Mouse (Mus musculus) embryo, embryonic 11.5 days (tissue): ENCODE measurements around the gene Nhsl1.
A peak's percentile ranks its signal among the peaks of the same experiment; 100 is the strongest.

Experiments
- DNase-seq: peaks from one replicate; pipeline ENCODE4 v3.0.0-alpha.2; 2012; ENCODE audit warnings: low read depth, low spot score

The Nhsl1 gene

DNA sequence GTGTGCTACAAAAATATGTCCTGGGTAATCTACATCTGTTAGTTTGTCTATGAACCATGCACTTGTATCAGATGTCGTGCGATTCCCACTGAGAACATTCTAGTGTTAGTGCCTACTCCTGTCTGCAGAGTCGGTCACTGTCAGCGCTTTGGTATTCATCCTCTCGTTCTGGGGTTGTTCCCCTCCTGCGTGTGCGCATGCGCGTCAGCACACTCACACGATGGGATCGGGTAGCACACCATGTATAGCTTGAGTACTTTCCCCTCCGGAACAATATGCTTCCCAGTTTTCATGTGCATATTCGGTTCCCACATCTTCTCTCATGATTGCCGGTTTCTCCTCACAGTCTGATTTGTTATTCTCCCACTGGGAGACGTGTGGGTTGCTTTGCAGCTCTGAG is 28.4 kb downstream of the Nhsl1 start:
- DNase-seq, result no peak

DNA sequence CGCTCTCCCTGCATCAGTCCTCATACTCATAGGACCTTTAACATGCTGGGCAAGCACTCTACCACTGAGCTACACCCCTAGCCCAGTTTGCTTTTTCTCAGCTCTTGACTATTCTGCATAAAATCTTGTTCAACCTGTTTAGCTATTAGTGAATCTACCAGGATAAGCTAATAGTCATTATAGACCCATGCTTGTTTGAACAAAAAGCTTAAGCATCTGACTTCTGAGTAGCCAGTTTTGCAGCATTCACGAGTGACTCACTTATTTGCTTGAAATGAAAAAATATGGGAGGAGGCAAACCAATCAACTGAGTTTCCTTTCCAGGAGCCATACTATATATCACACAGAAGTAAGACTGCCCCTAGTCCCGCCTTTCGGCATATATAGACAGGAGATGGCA is 32.0 kb downstream of the Nhsl1 start:
- DNase-seq, result no peak

DNA sequence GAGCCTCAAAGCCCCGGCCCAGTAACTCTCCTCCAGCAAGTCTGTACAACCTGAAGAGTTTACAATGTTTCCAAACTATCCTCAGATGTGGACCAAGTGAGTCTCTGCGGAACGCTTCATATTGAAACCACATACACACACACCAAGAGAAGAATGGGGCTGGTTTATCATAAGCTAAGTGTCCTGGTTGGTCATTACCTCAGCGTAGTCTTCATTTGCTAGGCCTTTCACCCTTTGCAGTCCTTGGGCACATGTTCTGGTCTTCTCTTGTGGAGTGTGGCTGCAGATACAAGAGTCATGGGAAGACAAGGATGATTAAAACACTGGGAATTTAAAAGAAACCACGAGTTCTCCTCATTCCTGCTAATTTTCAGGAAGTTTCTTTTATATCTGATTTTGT is 34.2 kb downstream of the Nhsl1 start:
- DNase-seq, result no peak

DNA sequence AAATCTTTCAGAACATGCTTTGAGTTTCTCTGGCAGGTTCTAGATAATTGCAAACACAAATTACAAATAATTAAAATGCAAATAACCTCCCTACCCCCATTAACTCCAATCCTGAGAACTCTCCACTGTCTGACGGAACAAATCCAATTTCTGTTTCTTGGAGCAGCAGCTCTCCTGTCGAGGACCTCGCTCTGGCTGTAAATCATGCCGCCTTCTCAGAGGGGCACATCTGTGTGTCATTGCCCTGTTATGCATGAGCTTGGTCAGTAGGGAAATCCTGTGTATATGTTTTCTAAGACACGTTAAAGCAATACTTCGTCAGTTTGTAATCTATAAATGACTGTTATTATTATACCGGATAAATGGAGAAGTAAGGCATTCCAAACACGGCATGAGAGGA is 35.3 kb downstream of the Nhsl1 start:
- no peak for DNase-seq

DNA sequence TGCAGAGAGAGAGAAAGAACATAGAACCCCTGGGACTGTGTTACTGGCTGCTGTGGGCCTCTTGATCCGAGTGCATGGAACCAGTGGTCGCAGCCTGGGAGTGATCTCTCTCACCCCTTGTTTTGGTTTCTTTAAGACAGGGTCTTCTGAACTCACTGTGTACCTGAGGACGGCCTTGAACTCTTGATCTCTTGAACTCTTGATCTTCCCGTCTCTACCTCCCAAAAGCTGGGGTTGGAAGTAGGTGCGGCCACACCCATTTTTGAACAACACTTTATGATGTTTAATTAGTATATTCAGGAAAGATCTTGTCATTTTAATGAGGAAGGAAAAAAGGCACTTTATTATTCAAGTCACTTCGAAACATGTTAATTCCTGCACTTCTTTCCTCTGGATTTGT is 37.7 kb downstream of the Nhsl1 start:
- no peak for DNase-seq

DNA sequence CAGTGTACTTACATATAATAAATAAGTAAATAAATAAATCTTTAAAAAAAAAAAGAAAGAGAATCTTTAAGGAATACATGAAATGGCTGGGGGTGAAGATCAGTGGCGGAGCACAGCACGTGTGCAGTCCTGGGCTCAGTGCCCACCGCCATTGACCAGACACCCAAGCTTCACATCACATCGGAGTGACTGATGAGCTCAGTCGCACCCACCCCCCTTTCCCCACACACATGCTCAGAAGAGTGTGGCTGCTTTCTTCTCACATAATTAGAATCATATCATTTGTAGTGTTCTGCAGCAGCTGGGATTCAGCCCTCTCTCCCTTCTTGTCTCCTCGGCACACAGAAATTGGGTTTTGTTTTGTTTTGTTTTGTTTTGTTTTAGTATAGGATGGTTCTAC is 38.4 kb downstream of the Nhsl1 start:
- no peak for DNase-seq

DNA sequence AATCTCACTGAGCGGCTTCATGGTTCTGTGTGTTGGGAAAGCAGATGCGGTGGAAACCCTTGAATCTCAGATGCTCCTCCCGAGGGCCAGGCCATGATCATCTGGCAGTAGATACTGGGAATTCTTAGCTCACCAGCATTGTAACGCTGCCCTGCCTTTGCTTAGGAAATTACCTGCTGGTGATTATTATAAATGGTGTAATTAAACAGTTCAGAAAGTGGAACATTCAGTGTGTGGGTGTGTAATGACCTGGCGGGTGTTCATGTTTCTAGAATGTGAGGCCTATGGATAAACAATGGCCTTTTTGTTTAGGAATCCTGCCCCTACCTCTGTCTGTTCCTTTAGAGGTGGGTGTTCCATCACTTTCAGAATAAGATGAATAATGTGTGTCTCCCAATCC is 39.7 kb downstream of the Nhsl1 start:
- no peak for DNase-seq

DNA sequence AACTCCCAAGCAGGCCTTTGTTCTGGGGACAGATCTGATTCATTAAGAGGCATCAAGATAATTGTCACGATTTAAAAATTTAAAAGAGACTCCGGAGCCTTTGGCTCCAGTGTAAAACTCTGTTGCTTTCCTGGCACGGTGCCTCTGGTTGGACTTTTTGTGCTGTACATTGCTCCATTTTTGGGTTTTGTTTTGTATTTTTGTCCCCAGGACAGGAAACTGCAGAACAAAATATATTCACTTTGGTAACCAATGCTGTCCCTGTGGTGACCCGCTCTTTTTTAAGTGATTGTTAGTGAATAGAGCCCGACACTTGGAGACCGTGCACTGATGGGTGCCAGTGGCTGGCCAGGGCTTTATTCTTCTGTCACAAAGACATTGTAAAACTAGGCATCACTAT is 41.4 kb downstream of the Nhsl1 start:
- no peak for DNase-seq

DNA sequence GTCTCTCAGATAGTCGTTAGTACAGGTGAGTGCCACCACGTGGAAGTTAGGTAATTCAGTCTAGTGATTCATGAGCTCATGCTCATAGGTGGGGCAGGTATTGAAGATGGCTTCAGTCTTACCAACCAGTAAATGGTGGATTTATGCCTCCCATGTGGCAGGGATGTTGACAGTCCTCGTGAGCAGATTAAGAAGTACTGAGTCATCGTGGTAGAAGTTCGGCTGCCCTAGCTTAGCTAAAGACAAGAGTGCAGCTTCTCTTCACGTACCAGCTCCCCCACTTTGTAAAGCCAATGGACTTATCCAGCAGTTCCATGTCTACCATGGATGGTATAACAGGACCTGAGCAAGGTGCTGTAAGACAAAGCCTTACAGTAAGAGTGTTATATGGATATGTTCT is 46.6 kb downstream of the Nhsl1 start:
- no peak for DNase-seq

DNA sequence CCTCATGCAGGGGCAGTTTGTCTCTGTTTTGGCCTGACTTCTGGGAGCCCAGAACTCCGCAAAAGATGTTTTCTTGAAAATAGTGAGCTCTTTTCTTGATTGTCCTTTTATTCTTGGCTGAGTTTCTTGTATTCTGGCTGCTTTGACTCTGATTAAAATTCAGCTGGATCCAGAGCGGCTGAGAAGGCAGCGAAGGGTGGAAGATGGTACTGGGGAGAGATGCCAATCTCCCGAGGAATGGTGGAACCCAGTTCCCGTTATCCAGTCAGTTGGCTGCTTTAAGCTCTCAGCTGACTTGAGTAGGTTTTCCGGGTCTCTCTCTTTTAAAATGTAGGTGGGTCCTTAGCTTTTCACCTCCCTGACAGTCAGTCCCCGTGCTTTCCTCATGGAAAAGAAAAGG is 47.9 kb downstream of the Nhsl1 start:
- no peak for DNase-seq

DNA sequence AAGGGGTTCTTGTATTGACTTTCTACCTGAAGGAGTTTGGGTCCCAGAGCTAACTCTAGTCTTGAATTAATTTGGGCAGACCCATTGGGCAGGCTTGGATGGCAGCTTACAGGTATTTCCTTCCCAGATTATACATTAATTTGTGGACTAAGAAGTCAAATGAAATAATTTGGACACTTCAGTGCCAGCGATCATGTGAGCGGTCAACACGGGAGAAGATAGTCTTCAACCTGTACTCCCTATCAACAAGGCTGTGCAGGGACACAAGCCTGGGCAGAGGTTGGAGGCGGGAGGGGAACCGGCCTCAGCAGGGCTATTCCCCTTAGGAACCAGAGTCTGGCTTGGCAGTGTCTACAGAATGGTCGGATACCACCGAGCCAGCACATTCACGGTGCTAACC is 49.3 kb downstream of the Nhsl1 start:
- no peak for DNase-seq

DNA sequence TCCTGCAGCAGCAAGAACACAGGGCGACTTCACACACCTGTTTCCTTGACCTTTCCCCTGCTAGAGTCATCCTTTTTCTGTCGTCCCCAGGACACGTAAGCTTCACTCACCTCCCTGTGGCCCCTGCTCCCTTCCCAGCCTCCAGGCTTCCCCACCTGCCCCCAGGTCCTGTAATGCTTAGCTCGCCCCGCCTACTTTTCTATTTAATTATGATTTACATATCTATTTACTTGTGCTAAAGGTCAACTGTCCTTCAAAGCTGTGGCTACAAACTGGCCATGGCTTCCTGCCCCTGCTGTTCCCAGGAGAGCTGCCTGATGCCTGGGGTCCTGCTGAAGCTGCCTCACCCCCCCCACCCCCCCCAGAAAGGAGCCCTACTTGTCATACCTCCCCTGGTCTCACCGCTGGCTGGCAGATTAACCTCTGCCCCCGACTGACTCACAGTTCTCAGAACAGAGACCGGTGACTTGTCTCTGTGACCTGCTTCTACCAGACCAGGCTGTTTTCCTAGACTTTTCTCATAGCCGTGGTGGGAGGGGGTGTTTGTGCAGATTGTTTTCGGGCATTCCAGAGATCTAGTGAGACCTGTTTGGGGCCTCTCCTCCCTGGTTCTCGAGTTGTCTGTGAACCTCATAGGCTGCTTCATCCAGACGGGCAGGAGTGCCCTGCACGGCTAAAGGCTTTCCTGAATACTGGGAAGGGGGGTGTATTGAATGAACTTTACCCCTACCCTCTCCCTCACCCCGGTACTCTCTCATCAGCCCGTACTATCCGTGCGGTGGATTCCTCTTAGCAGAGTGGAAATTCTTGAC is 51.9 kb downstream of the Nhsl1 start:
- no peak for DNase-seq

DNA sequence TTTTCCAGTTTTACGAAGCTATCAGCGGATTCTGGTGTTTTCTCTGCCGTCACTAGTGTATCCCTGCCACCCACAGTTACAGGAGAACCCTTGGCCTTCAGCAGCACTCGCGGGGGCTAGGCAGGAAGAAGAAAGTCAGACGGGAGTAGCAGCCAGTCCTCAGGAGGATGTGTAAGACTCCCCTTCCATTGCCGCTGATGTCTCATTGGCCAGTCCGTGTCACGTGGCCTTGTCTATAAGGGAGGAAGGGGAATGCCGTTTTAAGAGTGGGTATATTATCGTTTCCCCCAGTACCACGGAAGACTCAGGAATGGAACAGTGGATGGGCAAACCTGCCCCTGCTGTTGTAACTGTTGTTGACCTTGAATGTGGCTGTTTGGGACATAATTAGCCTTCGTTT is 53.1 kb downstream of the Nhsl1 start:
- DNase-seq, result no peak

DNA sequence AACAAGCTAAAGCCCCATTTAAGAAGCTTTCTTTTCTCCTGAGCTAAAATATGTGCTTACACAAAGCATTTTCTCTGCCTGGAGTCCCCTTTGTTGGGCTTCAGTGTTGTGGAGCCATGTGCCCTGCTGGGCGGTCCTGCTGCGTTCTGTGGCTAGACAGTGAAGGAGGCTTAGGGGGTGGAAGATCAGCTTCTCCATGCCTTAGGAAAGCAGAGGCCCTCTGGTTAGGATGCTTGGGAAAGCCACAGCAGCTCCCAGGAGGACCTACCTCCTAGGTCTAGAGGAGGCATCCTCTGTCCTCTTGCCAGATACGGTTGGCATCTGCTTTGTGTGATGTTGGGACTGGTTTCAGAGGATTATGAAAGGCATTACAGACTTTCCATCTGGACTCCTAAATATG is 56.5 kb downstream of the Nhsl1 start:
- DNase-seq, result no peak

DNA sequence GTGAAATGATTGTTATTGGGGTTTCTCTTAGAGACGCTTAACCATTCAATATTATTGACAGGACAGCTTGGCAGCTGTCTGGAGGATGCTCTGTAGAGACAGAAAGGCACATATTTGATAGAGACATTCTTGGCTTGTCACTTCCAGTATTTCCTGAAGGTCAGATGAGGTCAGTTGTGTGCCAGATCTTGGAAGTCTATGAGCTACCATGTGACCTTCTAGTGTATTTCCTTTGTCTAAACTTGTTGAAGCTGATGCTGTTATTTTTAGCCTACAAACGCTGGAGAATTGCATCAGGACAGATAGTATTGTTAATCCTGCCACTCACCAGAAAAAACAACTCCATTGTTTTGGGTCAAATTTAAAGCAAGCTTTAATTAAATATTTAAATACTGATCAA is 66.0 kb downstream of the Nhsl1 start:
- DNase-seq, result no peak

DNA sequence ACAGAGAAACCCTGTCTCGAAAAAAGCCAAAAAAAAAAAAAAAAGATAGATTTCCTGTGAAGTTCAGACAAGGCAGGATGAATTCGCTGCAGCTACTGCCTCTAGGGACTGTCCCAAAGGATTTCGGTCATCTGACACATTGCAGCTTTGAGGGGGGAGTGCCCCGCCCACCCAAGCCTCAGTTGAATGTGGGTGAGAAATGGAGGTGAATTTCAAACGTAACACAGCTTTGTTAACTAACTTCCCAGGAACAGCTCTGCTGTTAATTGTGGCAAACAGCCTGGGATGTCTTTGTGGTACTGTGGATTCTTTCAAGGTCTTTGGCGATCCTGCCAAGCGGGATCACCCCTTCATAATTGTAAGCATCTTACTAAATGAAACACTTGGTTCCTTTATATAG is 67.4 kb downstream of the Nhsl1 start:
- DNase-seq, result no peak

DNA sequence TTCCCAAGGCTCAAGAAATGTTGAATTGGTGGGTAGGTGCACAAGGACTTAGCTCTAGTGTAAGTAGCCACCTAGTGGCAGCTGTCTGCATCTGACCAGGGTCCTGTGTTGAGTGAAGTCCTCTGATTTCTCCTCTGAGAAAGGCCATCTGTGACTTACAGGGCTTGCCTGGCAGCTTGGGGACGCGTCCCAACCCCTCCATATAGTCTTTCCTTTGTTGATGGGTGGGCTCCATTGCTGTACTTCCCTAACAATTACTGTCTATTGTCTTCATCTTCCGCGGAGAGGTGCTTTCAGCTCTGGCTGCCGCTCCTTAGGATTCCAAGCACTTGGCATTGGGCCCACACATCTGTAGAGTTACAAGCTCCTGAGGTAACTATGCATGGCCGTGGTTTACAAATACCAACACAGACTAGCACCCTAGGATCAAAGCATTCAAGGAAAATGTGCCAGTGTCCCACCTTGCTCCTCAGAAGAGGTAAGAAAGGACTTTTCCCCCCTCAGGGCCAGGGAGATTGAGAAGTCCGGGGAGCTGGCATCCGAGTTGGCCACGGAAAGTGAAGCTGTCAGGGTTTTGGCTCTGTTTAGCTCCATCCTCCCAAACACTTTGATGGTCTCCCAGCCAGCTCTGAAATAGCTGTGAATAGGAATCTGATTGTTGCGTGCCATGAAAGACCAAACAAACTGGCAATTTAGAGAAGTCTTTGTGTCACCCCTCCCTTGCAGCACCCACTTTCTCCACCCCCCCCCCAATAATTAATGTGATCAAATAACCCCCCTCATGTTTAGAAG is 70.2 kb downstream of the Nhsl1 start:
- DNase-seq, result peak; percentile 50

DNA sequence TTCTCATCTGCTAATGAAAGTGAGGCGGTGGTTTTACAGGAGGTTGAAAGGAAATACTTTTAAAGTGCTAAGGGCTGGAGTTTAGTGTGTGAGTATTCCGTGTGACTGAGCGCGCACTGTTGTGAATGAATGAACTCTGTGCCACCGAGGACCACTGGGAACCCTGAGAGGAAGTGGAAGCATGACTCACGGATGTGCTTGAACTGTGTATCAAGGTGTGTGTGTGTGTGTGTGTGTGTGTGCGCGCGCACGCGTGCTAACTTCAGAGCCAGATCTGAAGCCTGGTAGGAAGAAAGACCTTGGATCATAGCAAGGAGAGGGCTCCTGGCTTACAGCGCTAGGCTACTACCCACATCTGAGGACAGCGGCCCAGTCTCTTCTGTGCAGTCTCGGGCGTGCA is 71.2 kb downstream of the Nhsl1 start:
- no peak for DNase-seq

DNA sequence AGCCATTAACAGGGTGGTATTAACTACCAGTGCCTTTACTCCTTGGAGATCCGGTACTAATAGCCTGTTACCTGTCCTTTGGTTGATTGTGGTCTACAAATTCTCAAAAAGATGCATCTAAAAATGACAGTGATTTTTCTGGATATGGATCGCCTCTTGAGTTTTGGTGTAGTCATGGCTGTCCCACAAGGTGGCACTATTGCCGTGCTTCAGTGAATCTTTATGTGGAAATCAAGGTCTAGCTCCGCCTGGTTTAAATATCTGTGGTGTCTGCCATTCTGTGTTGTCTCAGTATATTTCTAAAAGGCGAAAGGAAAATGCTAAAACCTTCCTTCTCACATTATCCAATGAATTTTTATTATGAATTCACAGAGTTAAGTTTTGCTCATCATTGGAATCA is 72.8 kb downstream of the Nhsl1 start:
- no peak for DNase-seq

DNA sequence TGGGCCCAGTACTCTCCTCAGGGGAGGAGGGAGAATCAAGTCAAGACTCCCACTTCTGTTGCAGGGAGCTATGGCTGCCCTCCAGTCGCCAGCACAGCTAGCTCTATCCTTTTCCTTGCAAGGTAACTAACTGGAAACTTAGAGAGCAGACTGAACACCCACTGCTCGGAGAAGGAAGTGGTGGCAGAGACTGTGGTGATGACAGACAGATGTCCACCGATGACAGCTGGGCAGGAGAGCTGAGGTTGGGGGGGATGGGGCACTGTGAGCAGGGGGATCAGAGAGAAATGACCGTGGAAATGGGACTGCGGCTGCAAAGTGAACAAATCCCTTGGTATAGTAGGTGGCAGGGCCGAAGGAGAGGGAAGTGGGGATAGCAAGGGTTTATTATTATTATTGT is 73.5 kb downstream of the Nhsl1 start:
- no peak for DNase-seq

DNA sequence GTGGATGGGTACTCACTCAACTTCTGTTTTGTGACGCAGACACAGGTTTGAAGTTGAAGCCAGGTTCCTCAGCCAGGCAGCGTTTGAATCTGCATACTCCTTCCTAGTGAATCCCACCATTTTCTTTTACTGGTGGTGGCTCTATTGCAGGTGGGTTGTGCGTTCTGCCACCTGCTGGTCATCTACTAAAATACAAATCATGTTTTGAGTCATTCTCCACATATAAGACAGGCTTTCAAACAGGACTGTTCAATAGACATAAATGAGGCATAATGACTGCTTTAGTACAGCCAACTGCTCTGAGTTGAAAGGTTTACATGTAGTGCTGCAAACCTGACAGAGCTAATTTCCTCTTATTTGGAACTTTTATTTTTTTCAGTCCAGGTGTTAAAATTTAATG is 75.0 kb downstream of the Nhsl1 start:
- DNase-seq, result no peak

DNA sequence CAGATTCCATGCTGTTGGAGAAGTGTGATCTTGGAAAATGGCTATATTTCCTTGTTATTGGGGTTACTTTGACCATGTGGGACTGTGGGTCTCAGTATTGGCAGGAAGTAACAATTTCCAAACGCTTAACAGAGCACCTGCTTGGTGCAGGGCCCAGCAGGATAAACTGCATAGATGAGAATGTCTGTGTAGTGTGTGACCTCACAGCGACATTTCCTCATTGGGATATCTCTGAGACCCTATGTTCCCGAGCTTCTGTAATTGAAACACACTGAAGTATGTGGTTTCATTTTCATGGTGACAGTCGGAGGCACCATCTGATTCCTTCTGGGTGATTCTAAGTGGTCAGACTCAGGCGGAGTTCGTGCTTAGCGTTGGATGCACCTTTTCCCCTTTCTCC is 75.5 kb downstream of the Nhsl1 start:
- no peak for DNase-seq

DNA sequence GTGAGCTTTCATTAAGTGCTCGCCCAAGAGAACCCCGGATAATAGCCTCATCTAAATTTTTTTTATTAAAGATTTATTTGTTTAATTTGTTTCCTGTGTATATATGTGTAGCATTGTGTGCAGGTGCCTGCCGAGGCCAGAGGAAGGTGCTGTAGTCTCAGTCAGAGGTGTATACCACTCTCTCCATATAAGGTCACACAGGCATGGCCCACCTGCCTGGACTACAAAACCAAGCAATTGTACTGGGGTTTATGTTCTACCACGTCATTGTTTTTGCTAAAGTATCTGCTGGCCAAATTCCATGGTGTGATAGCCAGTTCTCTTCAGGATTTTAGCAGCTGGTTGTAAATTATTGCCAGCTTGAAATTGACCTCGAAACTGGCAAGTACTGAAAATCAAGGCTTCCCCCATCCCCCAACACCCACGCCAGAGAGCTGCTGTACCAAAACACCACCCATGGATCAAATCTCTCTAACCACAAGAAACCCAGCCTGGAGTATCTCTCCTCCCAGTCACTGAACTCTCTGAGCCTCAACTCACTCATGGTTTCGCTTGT is 81.4 kb downstream of the Nhsl1 start:
- DNase-seq, result no peak
